Mouse (Mus musculus) thymus, postnatal 14 days (tissue): ENCODE results near the gene Apobr.

Experiments
- DNase-seq: peaks from one replicate; pipeline ENCODE4 v3.0.0; 2021

Gene Apobr

GRCm38 (mm10) chr7:126584506-126584977 lies at the start of gene Apobr:
Gene Apobr, plus strand, starts transcription at chr7:126584942.
- DNase-seq, result peak; percentile 61

- DNase-seq, result no peak
Measured at GRCm38 (mm10) chr7:126535766-126536165, 49.0 kb upstream of the Apobr start.

- no peak for DNase-seq
Measured at GRCm38 (mm10) chr7:126536466-126536865, 48.3 kb upstream of the Apobr start.

- DNase-seq, result peak; percentile 32
Measured at GRCm38 (mm10) chr7:126537820-126538585, 46.7 kb upstream of the Apobr start.

- no peak for DNase-seq
Measured at GRCm38 (mm10) chr7:126541661-126542060, 43.1 kb upstream of the Apobr start.

- DNase-seq, result no peak
Measured at GRCm38 (mm10) chr7:126545631-126546030, 39.1 kb upstream of the Apobr start.

- DNase-seq, result peak; percentile 47
Measured at GRCm38 (mm10) chr7:126554796-126555195, 29.9 kb upstream of the Apobr start.

GRCm38 (mm10) chr7:126556635-126557034 lies 28.1 kb upstream of the Apobr start:
- no peak for DNase-seq

- DNase-seq, result no peak
Measured at GRCm38 (mm10) chr7:126565693-126566092, 19.0 kb upstream of the Apobr start.

GRCm38 (mm10) chr7:126566094-126566765 lies 18.5 kb upstream of the Apobr start, which contains the start of gene Eif3c:
Gene Eif3c, minus strand, starts transcription at chr7:126566411.
- DNase-seq, result peak; percentile 87

- peak; percentile 71 for DNase-seq
Measured at GRCm38 (mm10) chr7:126576946-126577345, 7.8 kb upstream of the Apobr start.

- DNase-seq, result peak; percentile 70
Measured at GRCm38 (mm10) chr7:126579172-126579571, 5.6 kb upstream of the Apobr start.

GRCm38 (mm10) chr7:126581661-126582060 lies 3.1 kb upstream of the Apobr start:
- no peak for DNase-seq

- DNase-seq, result peak; percentile 48
Measured at GRCm38 (mm10) chr7:126582759-126583158, 2.0 kb upstream of the Apobr start.

- DNase-seq, result peak; percentile 89
Measured at GRCm38 (mm10) chr7:126583251-126583709, 1.5 kb upstream of the Apobr start.

GRCm38 (mm10) chr7:126583761-126584160 lies 981 bp upstream of the Apobr start:
- peak; percentile 17 for DNase-seq

GRCm38 (mm10) chr7:126585717-126586116 lies 975 bp downstream of the Apobr start, which contains the start of gene Cln3:
Gene Cln3, minus strand, starts transcription at chr7:126585817.
- DNase-seq, result no peak

GRCm38 (mm10) chr7:126586839-126587238 lies 2.1 kb downstream of the Apobr start:
- DNase-seq, result no peak

- DNase-seq, result no peak
Measured at GRCm38 (mm10) chr7:126587779-126588178, 3.0 kb downstream of the Apobr start.

GRCm38 (mm10) chr7:126594862-126595561 lies 10.3 kb downstream of the Apobr start, which contains the start of gene Il27:
Gene Il27, minus strand, starts transcription at chr7:126594941.
- no peak for DNase-seq

- no peak for DNase-seq
Measured at GRCm38 (mm10) chr7:126595890-126596289, 11.1 kb downstream of the Apobr start.

- DNase-seq, result no peak
Measured at GRCm38 (mm10) chr7:126596414-126596813, 11.7 kb downstream of the Apobr start.

GRCm38 (mm10) chr7:126598919-126599318 lies 14.2 kb downstream of the Apobr start:
- no peak for DNase-seq
